Mouse (Mus musculus) erythroblast, embryonic 14.5 days (primary cell): ENCODE measurements around the gene Zcwpw1. TPM values are rescaled to one million over a fixed set of nuclear protein-coding genes. Genes with fewer than 3 reads are reported as not detected.
"Not testable (repeated sequence)": the region's sequence is repeated elsewhere in the genome, so short reads cannot be mapped to it uniquely, and the experiment has no call there.

ENCODE experiments used
- H3K27me3 ChIP-seq: 2 replicates; pipeline ENCODE4 v1.6.1; 2012; ENCODE audit warnings: inconsistent platforms; ENCODE audit not compliant: control insufficient read depth
- H3K36me3 ChIP-seq: 2 replicates; pipeline ENCODE4 v1.6.1; 2012; ENCODE audit warnings: mild to moderate bottlenecking, inconsistent platforms; ENCODE audit not compliant: control insufficient read depth
- H3K4me1 ChIP-seq: 2 replicates; pipeline ENCODE4 v1.6.1; 2012; ENCODE audit warnings: inconsistent platforms; ENCODE audit not compliant: control insufficient read depth
- H3K4me3 ChIP-seq: replicated peaks from 2 replicates; pipeline ENCODE3; 2012; ENCODE audit warnings: moderate library complexity, mild to moderate bottlenecking, inconsistent platforms
- H3K9me3 ChIP-seq: 2 replicates; pipeline ENCODE4 v1.6.1; 2012; ENCODE audit warnings: low read length, inconsistent platforms, mixed read lengths; ENCODE audit not compliant: control insufficient read depth
- GATA1 ChIP-seq: IDR thresholded peaks from 2 replicates; pipeline ENCODE4 v1.6.1; 2012; ENCODE audit warnings: low read length, inconsistent platforms, mixed read lengths
- TAL1 ChIP-seq: IDR thresholded peaks from 3 replicates; pipeline ENCODE4 v1.6.1; 2012; ENCODE audit warnings: low read length, inconsistent platforms, mixed read lengths
- polyA plus RNA-seq: library from polyadenylated mRNA; stranded (reverse); fragments of >175 nt; gene quantifications from 2 replicates; pipeline ENCODE4 v1.2.3, GENCODE M21; 2012

Gene Zcwpw1
- polyA plus RNA-seq, 1 experiment, result 0.05 TPM

- Histone ChIP-seq H3K36me3 (no peaks in the 10 kb centered on the region), H3K4me1 (no peaks in the 10 kb centered on the region), H3K4me3 (no peak overlapping the region), H3K27me3 (no peaks in the 10 kb centered on the region), H3K9me3 (no peaks in the 10 kb centered on the region)
- TF ChIP-seq TAL1 (no peak), GATA1 (no peak)
Measured at GRCm38 (mm10) chr5:137825971-137826370, 38.4 kb downstream of the Zcwpw1 start.

GRCm38 (mm10) chr5:137826421-137826820 lies 38.8 kb downstream of the Zcwpw1 start:
- Histone ChIP-seq H3K9me3 (no peaks in the 10 kb centered on the region), H3K4me3 (no peak overlapping the region), H3K27me3 (no peaks in the 10 kb centered on the region), H3K36me3 (no peaks in the 10 kb centered on the region), H3K4me1 (no peaks in the 10 kb centered on the region)
- TF ChIP-seq GATA1 (no peak), TAL1 (no peak)

GRCm38 (mm10) chr5:137828694-137829093 lies 41.1 kb downstream of the Zcwpw1 start:
- H3K36me3 ChIP-seq, result no peaks in the 10 kb centered on the region
- TF ChIP-seq GATA1 (no peak), TAL1 (no peak)
- H3K27me3 ChIP-seq, result no peaks in the 10 kb centered on the region
- H3K9me3 ChIP-seq, result no peaks in the 10 kb centered on the region
- H3K4me3 ChIP-seq, result no peak overlapping the region
- H3K4me1 ChIP-seq, result no peaks in the 10 kb centered on the region

- no peaks in the 10 kb centered on the region for H3K9me3 ChIP-seq
- H3K4me1 ChIP-seq, result no peaks in the 10 kb centered on the region
- H3K4me3 ChIP-seq, result no peak overlapping the region
- H3K27me3 ChIP-seq, result no peaks in the 10 kb centered on the region
- H3K36me3 ChIP-seq, result no peaks in the 10 kb centered on the region
- TF ChIP-seq GATA1 (no peak), TAL1 (no peak)
Measured at GRCm38 (mm10) chr5:137830238-137830637, 42.6 kb downstream of the Zcwpw1 start.

- no peaks in the 10 kb centered on the region for H3K27me3 ChIP-seq
- H3K4me3 ChIP-seq, result no peak overlapping the region
- no peaks in the 10 kb centered on the region for H3K36me3 ChIP-seq
- H3K9me3 ChIP-seq, result no peaks in the 10 kb centered on the region
- H3K4me1 ChIP-seq, result no peaks in the 10 kb centered on the region
- TF ChIP-seq GATA1 (no peak), TAL1 (no peak)
Measured at GRCm38 (mm10) chr5:137831106-137831505, 43.5 kb downstream of the Zcwpw1 start.

- H3K4me1 ChIP-seq, result no peaks in the 10 kb centered on the region
- no peak for TF ChIP-seq GATA1
- TF ChIP-seq TAL1, result no peak
- H3K9me3 ChIP-seq, result no peaks in the 10 kb centered on the region
- H3K36me3 ChIP-seq, result no peaks in the 10 kb centered on the region
- no peaks in the 10 kb centered on the region for H3K27me3 ChIP-seq
- no peak overlapping the region for H3K4me3 ChIP-seq
Measured at GRCm38 (mm10) chr5:137831506-137831905, 43.9 kb downstream of the Zcwpw1 start.

GRCm38 (mm10) chr5:137833500-137833899 lies 45.9 kb downstream of the Zcwpw1 start:
- Histone ChIP-seq H3K4me3 (no peak overlapping the region), H3K36me3 (no peaks in the 10 kb centered on the region), H3K9me3 (no peaks in the 10 kb centered on the region), H3K27me3 (no peaks in the 10 kb centered on the region), H3K4me1 (no peaks in the 10 kb centered on the region)
- TF ChIP-seq GATA1 (no peak), TAL1 (no peak)

- not testable (repeated sequence) for H3K4me3 ChIP-seq, H3K9me3 ChIP-seq
Measured at GRCm38 (mm10) chr5:137835966-137836520, 48.4 kb downstream of the Zcwpw1 start, which contains the start of gene Pilra. Pilra (minus strand) TSS chr5:137836281.

GRCm38 (mm10) chr5:137836611-137837010 lies 49.0 kb downstream of the Zcwpw1 start:
- TF ChIP-seq GATA1 (no peak), TAL1 (no peak)
- Histone ChIP-seq H3K9me3 (no peaks in the 10 kb centered on the region), H3K4me3 (no peak overlapping the region), H3K36me3 (no peaks in the 10 kb centered on the region), H3K4me1 (no peaks in the 10 kb centered on the region), H3K27me3 (no peaks in the 10 kb centered on the region)

More at GRCm38 (mm10) chr5:137835966-137836520, 48.4 kb downstream of the Zcwpw1 start, which contains the start of gene Pilra:
- H3K27me3 ChIP-seq, H3K36me3 ChIP-seq, H3K4me1 ChIP-seq: not testable (repeated sequence)

GRCm38 (mm10) chr5:137837110-137837509 lies 49.5 kb downstream of the Zcwpw1 start:
- not testable (repeated sequence) for H3K27me3 ChIP-seq, H3K36me3 ChIP-seq, H3K4me1 ChIP-seq, H3K4me3 ChIP-seq, H3K9me3 ChIP-seq

GRCm38 (mm10) chr5:137850313-137850712 lies 62.7 kb downstream of the Zcwpw1 start:
- H3K36me3 ChIP-seq, H3K4me1 ChIP-seq, H3K9me3 ChIP-seq, H3K4me3 ChIP-seq, H3K27me3 ChIP-seq: not testable (repeated sequence)

GRCm38 (mm10) chr5:137854907-137855306 lies 67.3 kb downstream of the Zcwpw1 start:
- not testable (repeated sequence) for H3K36me3 ChIP-seq, H3K27me3 ChIP-seq, H3K4me3 ChIP-seq, H3K4me1 ChIP-seq, H3K9me3 ChIP-seq

GRCm38 (mm10) chr5:137856870-137857269 lies 69.3 kb downstream of the Zcwpw1 start:
- H3K4me3 ChIP-seq, H3K27me3 ChIP-seq, H3K9me3 ChIP-seq, H3K4me1 ChIP-seq, H3K36me3 ChIP-seq: not testable (repeated sequence)

- H3K4me1 ChIP-seq, H3K4me3 ChIP-seq, H3K36me3 ChIP-seq, H3K9me3 ChIP-seq, H3K27me3 ChIP-seq: not testable (repeated sequence)
Measured at GRCm38 (mm10) chr5:137857960-137858710, 70.5 kb downstream of the Zcwpw1 start, which contains the start of gene Pilrb1. Pilrb1 (minus strand) TSS chr5:137858106.
